Mouse (Mus musculus) small intestine, adult 2 months (tissue): ENCODE measurements at regions not wholly inside any gene's neighbourhood (a gene's known extent, or its start where the extent isn't known, plus 50 kb on each side); places are given as distances from the start of the nearest gene placed in this dataset.

Experiments used
- H3K27ac ChIP-seq: fragments of 200-500 bp; 2 replicates; pipeline ENCODE4 v1.5.1; 2012; ENCODE audit warnings: low read depth, low read length, control low read depth, inconsistent platforms; ENCODE audit not compliant: insufficient read depth
- H3K27me3 ChIP-seq: fragments of 200-500 bp; 2 replicates; pipeline ENCODE4 v1.6.1; 2012; ENCODE audit warnings: mild to moderate bottlenecking, moderate library complexity, low read length, inconsistent platforms; ENCODE audit not compliant: control insufficient read depth, insufficient read depth
- H3K36me3 ChIP-seq: fragments of 200-500 bp; 2 replicates; pipeline ENCODE4 v1.6.1; 2012; ENCODE audit warnings: mild to moderate bottlenecking, low read length, control low read depth, inconsistent platforms; ENCODE audit not compliant: control insufficient read depth, insufficient read depth
- H3K4me1 ChIP-seq: fragments of 200-500 bp; 2 replicates; pipeline ENCODE4 v1.6.1; 2012; ENCODE audit warnings: low read length, inconsistent platforms, mixed read lengths; ENCODE audit not compliant: control insufficient read depth, insufficient read depth, insufficient read length
- H3K4me3 ChIP-seq: fragments of 200-500 bp; 2 replicates; pipeline ENCODE4 v1.5.1; 2012; ENCODE audit warnings: low read depth, mild to moderate bottlenecking, control low read depth, inconsistent platforms, low read length, moderate library complexity
- CTCF ChIP-seq: fragments of 200-500 bp; IDR thresholded peaks from 2 replicates; pipeline ENCODE4 v1.5.1; 2012; ENCODE audit warnings: low read depth, mild to moderate bottlenecking, control low read depth, inconsistent platforms, low read length, moderate library complexity, mixed read lengths; ENCODE audit not compliant: insufficient replicate concordance, insufficient read length; ENCODE audit errors: extremely low read depth
- POLR2A ChIP-seq: fragments of 200-500 bp; IDR thresholded peaks from 2 replicates; pipeline ENCODE4 v1.6.1; 2012; ENCODE audit warnings: low read depth, mild to moderate bottlenecking, control low read depth, inconsistent platforms, low read length, moderate library complexity
- WGBS: fragments of 180-500 bp; shearing (Covaris S2); methylation state at CpG from one replicate; pipeline ENCODE4 v1.1.7; 2018; 5-methylcytosine and 5-hydroxymethylcytosine counted together

DNA sequence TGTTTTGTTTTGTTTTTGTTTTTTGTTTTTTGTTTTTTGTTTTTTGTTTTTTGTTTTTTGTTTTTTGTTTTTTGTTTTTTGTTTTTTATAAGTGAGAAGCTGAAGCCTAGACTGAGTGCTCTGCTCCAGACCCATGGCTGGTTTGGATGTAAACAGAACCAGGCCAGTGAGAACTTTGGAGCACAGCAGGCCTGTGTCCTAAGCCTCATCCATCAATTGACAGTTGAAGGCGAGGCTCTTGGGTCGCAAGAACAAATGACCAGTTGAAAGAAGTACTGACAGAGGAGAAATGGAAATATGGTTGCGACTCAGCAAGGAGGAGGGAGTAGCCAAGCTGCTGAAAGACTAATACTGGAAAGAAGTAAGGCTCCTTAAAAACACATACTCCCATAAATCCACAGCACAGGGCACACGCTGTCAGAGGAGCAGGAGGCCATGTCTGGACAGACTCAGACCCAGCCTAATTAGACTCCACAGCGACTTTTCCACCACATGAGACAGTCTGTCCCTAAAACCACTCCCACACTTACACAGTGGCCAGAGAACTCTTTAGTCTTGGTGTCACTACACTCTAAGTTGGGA, 240.6 kb upstream of the Akirin2 start:
- 59% methylated on average over 5 of the region's 5 CpGs for whole genome bisulfite sequencing
- Histone ChIP-seq H3K27me3 (no peaks in the 10 kb centered on the region), H3K4me3 (no peak overlapping the region), H3K27ac (no peak overlapping the region), H3K36me3 (no peaks in the 10 kb centered on the region), H3K4me1 (no peaks in the 10 kb centered on the region)
- TF ChIP-seq CTCF (no peak), POLR2A (no peak)

DNA sequence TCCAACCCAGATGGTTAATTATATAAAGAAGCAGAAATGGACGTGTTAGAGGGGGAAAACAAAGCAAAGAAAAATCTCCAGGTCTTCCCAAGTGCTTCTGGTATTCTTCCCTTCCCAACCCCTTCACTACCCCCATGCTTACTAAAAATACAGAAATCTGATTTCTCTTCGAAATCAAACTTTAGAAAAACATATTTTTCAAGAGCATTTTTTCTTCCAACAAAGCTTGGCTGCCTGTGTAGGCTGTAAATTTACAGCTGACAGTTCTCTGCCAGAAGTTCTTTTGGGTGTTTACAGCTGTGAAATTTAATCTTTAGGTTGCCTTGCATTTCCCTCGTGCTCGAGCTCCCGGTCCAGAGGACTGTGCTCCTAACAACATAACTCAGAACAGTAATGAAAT, 234.9 kb upstream of the Akirin2 start:
- Histone ChIP-seq H3K27me3 (no peaks in the 10 kb centered on the region), H3K4me1 (no peaks in the 10 kb centered on the region), H3K27ac (no peak overlapping the region), H3K4me3 (no peak overlapping the region), H3K36me3 (no peaks in the 10 kb centered on the region)
- 59% methylated on average over 5 of the region's 5 CpGs for WGBS
- TF ChIP-seq CTCF (no peak), POLR2A (no peak)

DNA sequence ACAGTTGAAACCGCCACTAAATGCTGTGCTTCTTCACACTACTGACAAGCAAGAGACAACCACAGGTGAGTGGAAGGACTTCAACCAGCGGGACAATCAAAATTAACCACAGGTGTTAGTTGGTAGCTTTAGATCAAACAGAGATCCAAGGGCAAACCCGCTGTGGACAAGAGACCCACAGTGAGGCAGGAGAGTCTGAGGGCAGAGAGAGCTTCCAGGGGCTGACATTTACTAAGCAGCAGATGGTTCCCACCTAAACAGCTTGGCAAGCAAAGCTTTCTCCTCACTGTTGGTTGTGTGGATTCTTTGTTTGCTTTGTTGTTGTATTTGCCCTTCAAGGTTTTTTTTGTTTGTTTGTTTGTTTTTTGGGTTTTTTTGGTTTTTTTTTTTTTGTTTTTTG, 227.9 kb upstream of the Akirin2 start:
- 62% methylated on average over 3 of the region's 3 CpGs for WGBS
- H3K36me3 ChIP-seq: no peaks in the 10 kb centered on the region
- H3K27me3 ChIP-seq: no peaks in the 10 kb centered on the region
- no peak overlapping the region for H3K27ac ChIP-seq
- TF ChIP-seq CTCF: no peak
- TF ChIP-seq POLR2A: no peak
- no peaks in the 10 kb centered on the region for H3K4me1 ChIP-seq
- no peak overlapping the region for H3K4me3 ChIP-seq

DNA sequence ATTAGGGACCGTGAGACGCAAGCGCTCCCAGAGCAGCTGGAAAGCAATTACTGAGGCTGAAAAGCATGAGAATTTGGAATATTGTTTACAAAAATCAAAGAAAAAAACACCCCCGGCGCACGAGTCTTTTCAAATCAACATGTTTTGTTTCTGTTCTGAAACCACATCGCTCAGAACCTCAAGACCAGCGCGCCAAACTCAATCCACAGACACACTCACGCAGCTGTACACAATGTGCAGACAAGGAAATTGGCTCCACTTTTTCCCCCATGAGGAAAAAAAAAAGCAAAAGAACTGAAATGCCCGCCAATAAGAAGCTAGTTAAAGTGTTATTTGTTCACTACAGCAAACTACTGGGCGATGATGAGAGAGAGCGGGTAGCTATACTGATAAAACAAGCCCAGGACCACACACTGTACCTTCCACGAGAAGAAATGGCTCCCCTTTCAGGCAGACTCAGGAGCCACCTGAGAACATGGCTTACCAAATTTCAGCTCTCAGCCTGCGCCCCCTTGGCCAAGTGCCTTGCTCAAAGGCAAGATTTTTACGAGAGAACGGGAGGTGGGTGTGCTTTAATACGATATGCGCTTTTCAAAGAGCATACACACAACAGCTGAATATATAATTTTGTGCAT, 222.5 kb upstream of the Akirin2 start:
- no peak overlapping the region for H3K4me3 ChIP-seq
- no peaks in the 10 kb centered on the region for H3K4me1 ChIP-seq
- WGBS: 59% methylated on average over 19 of the region's 19 CpGs
- no peaks in the 10 kb centered on the region for H3K36me3 ChIP-seq
- TF ChIP-seq CTCF (no peak), POLR2A (no peak)
- H3K27me3 ChIP-seq: no peaks in the 10 kb centered on the region
- no peak overlapping the region for H3K27ac ChIP-seq

DNA sequence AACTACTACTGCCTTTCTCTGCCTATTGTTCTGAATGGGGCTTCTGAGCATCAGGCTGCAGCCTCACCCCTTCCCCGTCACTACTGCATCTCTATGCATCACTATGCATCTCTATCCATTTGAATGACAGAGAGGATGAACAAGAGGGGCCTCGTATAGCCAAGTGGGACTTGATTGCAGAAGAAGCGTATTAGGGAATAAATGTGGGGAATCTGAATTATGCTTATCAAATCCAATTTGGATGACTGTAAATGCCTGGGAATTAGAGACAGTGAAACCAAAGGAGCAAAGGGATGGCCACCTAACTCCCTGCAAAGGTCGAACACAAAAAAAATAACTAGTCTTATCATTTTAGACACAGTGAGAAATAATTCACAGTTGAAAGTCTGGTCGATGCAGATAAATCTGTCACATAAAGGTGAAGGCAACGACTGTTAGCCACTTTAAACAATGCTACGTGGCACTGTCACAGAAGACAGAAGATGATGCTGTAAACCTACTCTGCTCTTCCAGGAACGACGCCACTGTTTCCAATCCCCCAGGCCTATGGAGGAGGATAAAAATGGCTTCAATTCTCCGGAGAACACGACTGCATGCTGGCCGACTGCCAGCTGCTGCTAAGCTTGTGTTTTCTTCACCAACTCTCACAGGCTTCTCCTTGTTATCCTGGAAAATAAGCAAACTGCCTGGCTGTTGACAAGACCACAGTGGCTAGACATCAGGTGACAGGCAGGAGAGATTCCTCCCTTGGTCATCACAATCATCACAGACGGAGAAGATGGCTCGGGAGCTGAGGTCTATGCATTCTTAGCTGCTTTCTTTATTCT, 213.6 kb upstream of the Akirin2 start:
- no peaks in the 10 kb centered on the region for H3K36me3 ChIP-seq
- H3K27ac ChIP-seq: no peak overlapping the region
- H3K4me1 ChIP-seq: no peaks in the 10 kb centered on the region
- WGBS: 69% methylated on average over 14 of the region's 14 CpGs
- no peak for TF ChIP-seq POLR2A
- TF ChIP-seq CTCF: no peak
- H3K4me3 ChIP-seq: no peak overlapping the region
- H3K27me3 ChIP-seq: no peaks in the 10 kb centered on the region

DNA sequence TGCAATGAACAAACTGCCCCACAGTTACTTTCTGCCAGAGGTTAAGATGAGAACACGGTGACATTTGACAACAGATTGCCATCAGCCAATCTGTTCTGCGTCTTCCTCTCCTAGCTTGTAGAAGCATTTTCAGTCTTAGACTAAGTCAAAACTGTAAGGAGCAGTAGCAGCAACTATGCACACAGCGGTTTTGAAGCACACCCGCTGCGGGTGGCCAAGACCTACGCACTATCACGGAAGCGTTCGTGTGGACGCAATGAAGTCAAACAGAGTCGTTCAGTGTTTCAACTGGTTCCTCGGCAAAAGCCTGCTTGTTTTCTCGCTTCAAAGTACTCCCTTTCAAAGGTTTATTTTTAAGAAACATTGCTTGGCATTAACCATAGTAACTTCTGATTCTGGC, 212.9 kb upstream of the Akirin2 start:
- TF ChIP-seq POLR2A (no peak), CTCF (no peak)
- no peak overlapping the region for H3K4me3 ChIP-seq
- no peaks in the 10 kb centered on the region for H3K27me3 ChIP-seq
- 88% methylated on average over 13 of the region's 13 CpGs for WGBS
- H3K4me1 ChIP-seq: no peaks in the 10 kb centered on the region
- no peaks in the 10 kb centered on the region for H3K36me3 ChIP-seq
- no peak overlapping the region for H3K27ac ChIP-seq

DNA sequence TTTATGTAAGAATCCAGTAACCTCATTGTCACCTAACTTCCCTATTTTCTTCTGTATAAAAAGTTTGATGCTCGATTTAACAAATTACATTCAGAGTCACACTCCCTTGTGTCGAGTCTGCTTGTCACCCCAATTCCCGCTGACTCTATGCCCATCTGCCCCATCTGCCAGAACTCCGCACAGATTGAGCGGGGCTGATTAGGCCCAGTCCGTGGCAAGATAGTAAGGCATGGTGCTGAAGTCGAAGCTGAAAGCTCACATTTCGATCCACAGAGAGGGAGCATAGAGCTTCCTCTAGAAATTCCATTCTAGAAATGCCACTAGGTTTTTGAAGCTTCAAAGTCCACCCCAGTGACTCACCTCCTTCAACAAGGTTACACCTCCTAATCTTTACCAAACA, 210.7 kb upstream of the Akirin2 start:
- 93% methylated on average over 8 of the region's 8 CpGs for WGBS
- Histone ChIP-seq H3K27me3 (no peaks in the 10 kb centered on the region), H3K27ac (no peak overlapping the region), H3K4me1 (no peaks in the 10 kb centered on the region), H3K4me3 (no peak overlapping the region), H3K36me3 (no peaks in the 10 kb centered on the region)
- TF ChIP-seq CTCF (no peak), POLR2A (no peak)
